Mouse (Mus musculus) adrenal gland, postnatal 25 days (tissue): ENCODE results near the gene Aco1. TPM values are rescaled to one million over a fixed set of nuclear protein-coding genes. Genes with fewer than 3 reads are reported as not detected.

ENCODE experiments used
- total RNA-seq: library from RNA; stranded (reverse); gene quantifications from 2 replicates; pipeline ENCODE4 v1.2.3, GENCODE M21; 2021

Gene Aco1
- total RNA-seq, 1 experiment from 2014 or later = 187 TPM

Other genes with a start within 250 kb of the Aco1 start
- gene Ddx58, start 96.7 kb downstream of the Aco1 start, total RNA-seq = 24.4 and 34.1 TPM in 2 replicates
- gene Smim27, start 126.5 kb downstream of the Aco1 start, total RNA-seq = 47.8 and 54.6 TPM in 2 replicates
- 32.9 and 33.2 TPM in 2 replicates for gene Topors, start 126.8 kb downstream of the Aco1 start, total RNA-seq
- gene Ndufb6, start 136.3 kb downstream of the Aco1 start, total RNA-seq = 177 and 194 TPM in 2 replicates